Mouse (Mus musculus) MEL (cell line): ENCODE measurements around the gene Ctrc. TPM values are rescaled to one million over a fixed set of nuclear protein-coding genes. Genes with fewer than 3 reads are reported as not detected.

Experiments used
- DNase-seq: peaks from one replicate; pipeline ENCODE4 v3.0.0; 2011; ENCODE audit warnings: low read depth, low spot score
- H3K27ac ChIP-seq: 2 replicates; pipeline ENCODE4 v1.5.1; 2012; ENCODE audit warnings: low read depth, mild to moderate bottlenecking, control low read depth, low read length, moderate library complexity; ENCODE audit not compliant: control insufficient read depth
- H3K27me3 ChIP-seq, 2 experiments: fragments of 150-350 bp in 1 of 2; sonication (generic) in 1 of 2; 2 replicates each; pipeline ENCODE4 v1.6.1; 2012; ENCODE audit warnings: low read length in 2 of 2, mild to moderate bottlenecking in 2 of 2, improper control_type of control experiment in 1 of 2, moderate library complexity in 1 of 2; ENCODE audit not compliant: insufficient read depth in 2 of 2, control insufficient read depth in 1 of 2
- H3K36me3 ChIP-seq, 2 experiments: 2 replicates each; pipeline ENCODE4 v1.6.1; 2012 to 2014; ENCODE audit warnings: low read length in 2 of 2, improper control_type of control experiment in 1 of 2, inconsistent platforms in 1 of 2, mild to moderate bottlenecking in 1 of 2; ENCODE audit not compliant: insufficient read depth in 2 of 2, control insufficient read depth in 1 of 2
- H3K4me1 ChIP-seq, 2 experiments: fragments of 150-350 bp in 1 of 2; sonication (generic) in 1 of 2; 2 replicates each; pipeline ENCODE4 v1.6.1; 2012; ENCODE audit warnings: low read length in 2 of 2, improper control_type of control experiment in 1 of 2, mild to moderate bottlenecking in 1 of 2; ENCODE audit not compliant: insufficient read depth in 2 of 2, control insufficient read depth in 1 of 2
- H3K4me3 ChIP-seq, 2 experiments: fragments of 150-350 bp in 1 of 2; sonication (generic) in 1 of 2; 2 replicates each; pipeline ENCODE4 v1.5.1; 2012; ENCODE audit warnings: low read depth in 2 of 2, low read length in 2 of 2, mild to moderate bottlenecking in 2 of 2, moderate library complexity in 2 of 2, control low read depth in 1 of 2, improper control_type of control experiment in 1 of 2; ENCODE audit not compliant: control insufficient read depth in 1 of 2, insufficient read depth in 1 of 2
- H3K79me2 ChIP-seq: 2 replicates; pipeline ENCODE4 v1.6.1; 2012; ENCODE audit warnings: mild to moderate bottlenecking, low read length, moderate library complexity; ENCODE audit not compliant: control insufficient read depth, poor library complexity, insufficient read depth
- H3K9ac ChIP-seq: 2 replicates; pipeline ENCODE4 v1.6.1; 2012; ENCODE audit warnings: low read depth, mild to moderate bottlenecking, control low read depth, low read length, moderate library complexity; ENCODE audit not compliant: control insufficient read depth, poor library complexity, severe bottlenecking
- H3K9me3 ChIP-seq: fragments of 150-350 bp; sonication (generic); replicated peaks from 2 replicates; pipeline ENCODE4 v1.6.1; 2012; ENCODE audit warnings: mild to moderate bottlenecking, low read length, improper control_type of control experiment, moderate library complexity; ENCODE audit not compliant: insufficient read depth
- CTCF ChIP-seq, 3 experiments: IDR thresholded peaks in 2 of 3; conservative IDR thresholded peaks in 1 of 3; 2 replicates each; pipeline ENCODE4 v1.5.1; 2011 to 2012; ENCODE audit warnings: low read length in 3 of 3, low read depth in 2 of 3, mild to moderate bottlenecking in 2 of 3, improper control_type of control experiment in 1 of 3, inconsistent platforms in 1 of 3, mixed read lengths in 1 of 3, moderate library complexity in 1 of 3; ENCODE audit not compliant: control insufficient read depth in 1 of 3, insufficient read depth in 1 of 3, poor library complexity in 1 of 3, severe bottlenecking in 1 of 3
- EP300 ChIP-seq, 2 experiments: IDR thresholded peaks; 2 replicates each; pipeline ENCODE4 v1.6.1; 2011; ENCODE audit warnings: improper control_type of control experiment in 2 of 2, low read length in 2 of 2, low read depth in 1 of 2, mild to moderate bottlenecking in 1 of 2
- GABPA ChIP-seq: IDR thresholded peaks from 2 replicates; pipeline ENCODE4 v1.6.1; 2012; ENCODE audit warnings: low read depth, mild to moderate bottlenecking, inconsistent platforms, low read length, improper control_type of control experiment, moderate library complexity
- MAX ChIP-seq: IDR thresholded peaks from 2 replicates; pipeline ENCODE4 v1.6.1; 2011; ENCODE audit warnings: low read length, improper control_type of control experiment
- MAZ ChIP-seq: IDR thresholded peaks from 2 replicates; pipeline ENCODE4 v1.6.1; 2012; ENCODE audit warnings: low read depth, mild to moderate bottlenecking, inconsistent platforms, low read length, improper control_type of control experiment
- MEF2A ChIP-seq: IDR thresholded peaks from 2 replicates; pipeline ENCODE4 v1.6.1; 2014; ENCODE audit warnings: low read depth, mild to moderate bottlenecking, inconsistent platforms, low read length, improper control_type of control experiment; ENCODE audit not compliant: poor library complexity, insufficient replicate concordance, severe bottlenecking; ENCODE audit errors: extremely low read depth
- RAD21 ChIP-seq: IDR thresholded peaks from 2 replicates; pipeline ENCODE4 v1.6.1; 2011; ENCODE audit warnings: mild to moderate bottlenecking, low read depth, low read length, improper control_type of control experiment
- TCF12 ChIP-seq: IDR thresholded peaks from 2 replicates; pipeline ENCODE4 v1.6.1; 2014; ENCODE audit warnings: low read depth, mild to moderate bottlenecking, inconsistent platforms, low read length, improper control_type of control experiment, moderate library complexity
- UBTF ChIP-seq: IDR thresholded peaks from 2 replicates; pipeline ENCODE4 v1.6.1; 2012; ENCODE audit warnings: low read depth, mild to moderate bottlenecking, inconsistent platforms, low read length, improper control_type of control experiment, moderate library complexity, borderline replicate concordance; ENCODE audit not compliant: insufficient read depth
- ZKSCAN1 ChIP-seq: IDR thresholded peaks from 2 replicates; pipeline ENCODE4 v1.6.1; 2012; ENCODE audit warnings: low read depth, mild to moderate bottlenecking, inconsistent platforms, low read length, improper control_type of control experiment, moderate library complexity
- polyA plus RNA-seq, 2 experiments: library from polyadenylated mRNA; stranded (reverse) in 1 of 2; unstranded in 1 of 2; fragments of >175 nt in 1 of 2; fragments of >200 nt in 1 of 2; gene quantifications; 2 replicates each; pipeline versions ENCODE4 v1.2.1 to v1.2.4; 2012; ENCODE audit warnings: low replicate concordance in 2 of 2, low read depth in 1 of 2; ENCODE audit not compliant: insufficient read length in 2 of 2, insufficient read depth in 1 of 2, missing spikeins in 1 of 2
- total RNA-seq: library from RNA; depleted of rRNA; stranded (reverse); fragments of 300-350 nt; gene quantifications from 2 replicates; pipeline ENCODE4 v1.2.3, GENCODE M21; 2012

Ctrc gene
- total and polyA plus RNA-seq, 3 experiments = not detected

- Histone ChIP-seq H3K27me3 (no peaks in the 10 kb centered on the region), H3K9me3 (no peaks in the 10 kb centered on the region), H3K36me3 (no peaks in the 10 kb centered on the region), H3K4me1 (no peaks in the 10 kb centered on the region), H3K79me2 (no peaks in the 10 kb centered on the region), H3K27ac (no peak overlapping the region), H3K9ac (no peak overlapping the region), H3K4me3 (no peak overlapping the region)
- no peak for TF ChIP-seq MAX
- no peak for DNase-seq
Observed at GRCm38 (mm10) chr4:141861591-141862295, 15.6 kb upstream of the Ctrc start.

GRCm38 (mm10) chr4:141860246-141860841 lies 14.2 kb upstream of the Ctrc start:
- H3K27me3 ChIP-seq = no peaks in the 10 kb centered on the region
- no peak for TF ChIP-seq CTCF (IDR thresholded peaks at IDR 0.05 in 2 of 3, conservative IDR thresholded peaks at IDR 0.05 in 1 of 3; ENCODE audit: control insufficient read depth in 1 of 3, insufficient read depth in 1 of 3, low read depth in 2 of 3, low read length in 3 of 3, poor library complexity in 1 of 3, severe bottlenecking in 1 of 3)
- no peaks in the 10 kb centered on the region for H3K9me3 ChIP-seq

GRCm38 (mm10) chr4:141859351-141859750 lies 13.2 kb upstream of the Ctrc start:
- no peak overlapping the region for H3K27ac ChIP-seq
- H3K9ac ChIP-seq = no peak overlapping the region
- no peaks in the 10 kb centered on the region for H3K4me1 ChIP-seq
- H3K79me2 ChIP-seq = no peaks in the 10 kb centered on the region
- no peaks in the 10 kb centered on the region for H3K9me3 ChIP-seq
- no peaks in the 10 kb centered on the region for H3K36me3 ChIP-seq
- no peak for TF ChIP-seq MAZ
- no peak for TF ChIP-seq ZKSCAN1
- TF ChIP-seq UBTF = no peak
- TF ChIP-seq EP300 (IDR thresholded peaks at IDR 0.05; ENCODE audit: low read depth in 1 of 2, low read length in 2 of 2) = no peak
- TF ChIP-seq MEF2A = no peak
- TF ChIP-seq GABPA = no peak
- TF ChIP-seq RAD21 = no peak
- TF ChIP-seq TCF12 = no peak
- TF ChIP-seq, all 39 proteins: peak for 0
- Histone ChIP-seq H3K4me3 (no peak overlapping the region), H3K27me3 (no peaks in the 10 kb centered on the region)
- DNase-seq = no peak

More at GRCm38 (mm10) chr4:141860246-141860841, 14.2 kb upstream of the Ctrc start:
- no peaks in the 10 kb centered on the region for H3K36me3 ChIP-seq
- no peaks in the 10 kb centered on the region for H3K4me1 ChIP-seq
- DNase-seq = no peak
- no peak overlapping the region for H3K27ac ChIP-seq
- no peaks in the 10 kb centered on the region for H3K79me2 ChIP-seq
- H3K4me3 ChIP-seq = no peak overlapping the region
- no peak overlapping the region for H3K9ac ChIP-seq
